Mouse (Mus musculus) embryonic facial prominence, embryonic 15.5 days (tissue): ENCODE measurements at regions not wholly inside any gene's neighbourhood (a gene's known extent, or its start where the extent isn't known, plus 50 kb on each side); places are given as distances from the start of the nearest gene placed in this dataset. TPM values are rescaled to one million over a fixed set of nuclear protein-coding genes. Genes with fewer than 3 reads are reported as not detected.

Experiments
- ATAC-seq: fragments of 200-750 bp; cut with Nextera tagmentation; 2 replicates; pipeline ENCODE4 v1.8.0; 2017; ENCODE audit warnings: low read depth, moderate TSS enrichment; ENCODE audit not compliant: insufficient number of reproducible peaks, low FRiP score, low TSS enrichment
- H3K27ac ChIP-seq: fragments of 300-500 bp; sonication (generic); replicated peaks from 2 replicates; pipeline ENCODE4 v1.5.1; 2015; ENCODE audit warnings: mild to moderate bottlenecking, inconsistent platforms
- H3K27me3 ChIP-seq: fragments of 300-500 bp; sonication (generic); 2 replicates; pipeline ENCODE4 v1.6.1; 2015; ENCODE audit warnings: inconsistent platforms
- H3K36me3 ChIP-seq: fragments of 300-500 bp; sonication (generic); 2 replicates; pipeline ENCODE4 v1.6.1; 2015; ENCODE audit warnings: mild to moderate bottlenecking, inconsistent platforms
- H3K4me1 ChIP-seq: fragments of 300-500 bp; sonication (generic); 2 replicates; pipeline ENCODE4 v1.6.1; 2015; ENCODE audit warnings: inconsistent platforms
- H3K4me2 ChIP-seq: fragments of 300-500 bp; sonication (generic); replicated peaks from 2 replicates; pipeline ENCODE4 v1.6.1; 2015; ENCODE audit warnings: mild to moderate bottlenecking, inconsistent platforms
- H3K4me3 ChIP-seq: fragments of 300-500 bp; sonication (generic); replicated peaks from 2 replicates; pipeline ENCODE4 v1.5.1; 2015; ENCODE audit warnings: mild to moderate bottlenecking, inconsistent platforms
- H3K9ac ChIP-seq: fragments of 300-500 bp; sonication (generic); 2 replicates; pipeline ENCODE4 v1.6.1; 2015; ENCODE audit warnings: inconsistent platforms
- H3K9me3 ChIP-seq: fragments of 300-500 bp; sonication (generic); replicated peaks from 2 replicates; pipeline ENCODE4 v1.6.1; 2016; ENCODE audit warnings: inconsistent platforms
- WGBS: fragments of 180-500 bp; shearing (Covaris S2); methylation state at CpG from one replicate; pipeline ENCODE4 v1.1.7; 2015; 5-methylcytosine and 5-hydroxymethylcytosine counted together
- microRNA-seq: library from miRNA; unstranded; fragments of <30 nt; microRNA quantifications from one replicate; pipeline ENCODE4, GENCODE M21; 2016; ENCODE audit warnings: borderline number of aligned reads

DNA sequence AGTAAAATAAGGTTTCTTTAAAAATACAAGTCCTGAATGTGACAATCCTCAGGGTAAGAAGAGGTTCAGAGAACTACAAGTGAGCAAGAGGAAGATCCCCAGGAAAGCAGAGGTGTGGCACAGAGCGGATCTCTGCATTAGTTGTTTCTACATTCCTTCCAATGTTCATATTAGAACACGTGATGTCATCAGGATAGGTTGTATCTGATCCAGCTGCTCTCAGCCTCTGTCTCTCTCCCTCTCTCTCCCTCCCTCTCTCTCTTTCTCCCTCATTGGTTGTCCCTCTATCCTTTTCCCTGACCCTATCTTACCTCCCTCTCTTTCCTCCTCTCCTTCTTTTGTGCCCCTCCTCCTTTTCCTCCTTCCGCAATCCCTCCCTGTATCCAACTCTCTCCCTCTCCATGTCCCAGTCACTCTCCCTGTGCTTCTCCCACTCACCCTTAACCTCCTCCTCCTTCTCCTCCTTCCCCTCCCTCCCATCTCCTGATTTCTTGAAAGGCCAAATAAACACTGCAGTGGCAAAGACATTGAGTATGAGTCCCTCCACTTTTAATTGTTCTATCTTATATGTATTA lies 243.5 kb downstream of the Atp6ap1l start:
- Histone ChIP-seq H3K4me2 (no peak overlapping the region), H3K36me3 (no peaks in the 10 kb centered on the region), H3K4me1 (no peaks in the 10 kb centered on the region), H3K4me3 (no peak overlapping the region), H3K9me3 (no peaks in the 10 kb centered on the region), H3K27ac (no peak overlapping the region), H3K27me3 (no peaks in the 10 kb centered on the region), H3K9ac (no peak overlapping the region)
- no peak for ATAC-seq
- WGBS = 68% methylated on average over 3 of the region's 3 CpGs

DNA sequence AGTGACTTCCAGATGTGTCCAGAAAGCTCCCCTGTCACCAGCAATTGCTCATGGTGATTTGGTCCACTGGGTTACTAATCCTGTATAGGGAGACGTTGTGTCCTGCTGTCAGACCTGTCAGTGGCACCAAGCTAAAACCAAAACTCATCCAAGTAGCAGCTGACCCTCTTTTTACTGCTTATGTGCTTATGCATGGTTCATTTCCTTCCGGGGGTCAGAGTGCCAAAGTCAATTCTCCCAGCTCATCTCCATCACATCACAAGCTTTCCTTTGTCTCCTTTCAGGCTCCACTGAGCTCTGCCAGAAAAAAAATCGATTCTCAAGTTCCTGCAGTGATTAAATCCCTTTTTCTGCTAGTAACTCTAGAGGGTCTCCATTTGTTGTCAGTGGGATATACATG lies 244.2 kb downstream of the Atp6ap1l start:
- 14% methylated on average over 3 of the region's 3 CpGs for WGBS
- no peaks in the 10 kb centered on the region for H3K36me3 ChIP-seq
- H3K4me1 ChIP-seq = no peaks in the 10 kb centered on the region
- no peak overlapping the region for H3K9ac ChIP-seq
- no peaks in the 10 kb centered on the region for H3K27me3 ChIP-seq
- no peak overlapping the region for H3K4me3 ChIP-seq
- H3K27ac ChIP-seq = no peak overlapping the region
- no peak overlapping the region for H3K4me2 ChIP-seq
- ATAC-seq = no peak
- no peaks in the 10 kb centered on the region for H3K9me3 ChIP-seq

DNA sequence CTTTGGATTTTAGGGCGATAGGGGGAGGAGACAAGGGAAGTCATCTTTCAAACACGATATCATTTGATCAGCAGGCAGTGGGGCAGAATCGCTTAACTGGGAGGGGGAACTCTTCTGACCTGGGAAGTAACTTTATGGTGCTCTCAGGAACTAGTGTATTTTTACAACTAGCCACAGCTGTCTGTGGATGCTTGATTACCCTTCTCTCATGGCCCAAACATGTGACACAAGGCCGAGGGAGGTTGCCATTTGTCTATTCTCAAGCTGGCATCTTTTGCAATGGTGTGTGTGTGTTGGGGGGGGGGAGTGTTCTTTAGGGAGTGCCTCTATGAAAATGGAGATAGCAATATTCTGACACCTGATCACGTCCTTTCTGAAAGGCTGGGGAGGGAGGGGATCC lies 246.1 kb downstream of the Atp6ap1l start:
- H3K27me3 ChIP-seq = no peaks in the 10 kb centered on the region
- H3K4me3 ChIP-seq = no peak overlapping the region
- WGBS = 83% methylated on average over 5 of the region's 5 CpGs
- H3K27ac ChIP-seq = no peak overlapping the region
- no peaks in the 10 kb centered on the region for H3K9me3 ChIP-seq
- no peaks in the 10 kb centered on the region for H3K36me3 ChIP-seq
- H3K4me2 ChIP-seq = no peak overlapping the region
- H3K4me1 ChIP-seq = no peaks in the 10 kb centered on the region
- H3K9ac ChIP-seq = no peak overlapping the region
- ATAC-seq = no peak

DNA sequence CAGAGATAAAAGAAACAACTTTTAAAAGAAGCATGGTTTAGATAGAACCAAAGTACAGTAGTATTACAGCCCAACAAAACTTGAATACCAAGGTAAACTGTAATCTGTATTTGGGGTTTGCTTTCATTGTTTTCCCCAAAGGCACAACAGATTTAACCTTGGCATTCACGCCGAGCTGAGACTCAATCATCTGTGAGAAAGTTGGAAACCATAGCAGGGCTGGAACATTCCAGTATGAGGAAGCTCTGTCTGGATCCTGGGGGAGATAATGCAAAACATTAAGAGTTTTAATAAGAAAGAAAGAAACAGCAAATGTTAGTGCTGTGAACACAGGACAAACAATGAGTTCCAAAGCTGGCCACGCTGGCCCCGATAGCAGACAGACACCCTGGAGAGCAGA lies 258.8 kb downstream of the Atp6ap1l start:
- Histone ChIP-seq H3K4me3 (no peak overlapping the region), H3K27ac (0 out of 2 replicates have a peak overlapping the region, but pooled peaks have one; percentile 44), H3K9me3 (no peaks in the 10 kb centered on the region), H3K36me3 (no peaks in the 10 kb centered on the region), H3K4me1 (peaks cover 11% of the 10 kb centered on the region), H3K9ac (no peak overlapping the region), H3K27me3 (no peaks in the 10 kb centered on the region), H3K4me2 (no peak overlapping the region)
- no peak for ATAC-seq
- WGBS = 19% methylated on average over 4 of the region's 4 CpGs

DNA sequence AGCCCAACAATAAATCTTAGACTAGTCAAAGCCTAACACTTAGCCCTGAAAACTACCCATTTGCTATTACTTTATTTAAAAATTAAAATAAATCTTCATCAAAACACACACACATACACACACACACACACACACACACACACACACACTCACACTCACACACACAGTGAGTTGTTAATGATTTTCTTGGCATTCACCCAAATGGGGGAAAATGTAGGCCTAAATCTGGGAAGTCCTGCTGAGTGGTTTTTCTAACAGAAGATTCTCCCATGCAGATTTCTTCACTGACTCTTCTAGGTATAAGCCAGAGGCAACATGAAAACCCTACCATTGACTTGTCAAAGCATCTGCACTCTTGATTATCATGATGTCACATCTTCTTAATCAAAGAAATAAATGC lies 260.9 kb downstream of the Atp6ap1l start:
- Histone ChIP-seq H3K4me3 (no peak overlapping the region), H3K36me3 (no peaks in the 10 kb centered on the region)

DNA sequence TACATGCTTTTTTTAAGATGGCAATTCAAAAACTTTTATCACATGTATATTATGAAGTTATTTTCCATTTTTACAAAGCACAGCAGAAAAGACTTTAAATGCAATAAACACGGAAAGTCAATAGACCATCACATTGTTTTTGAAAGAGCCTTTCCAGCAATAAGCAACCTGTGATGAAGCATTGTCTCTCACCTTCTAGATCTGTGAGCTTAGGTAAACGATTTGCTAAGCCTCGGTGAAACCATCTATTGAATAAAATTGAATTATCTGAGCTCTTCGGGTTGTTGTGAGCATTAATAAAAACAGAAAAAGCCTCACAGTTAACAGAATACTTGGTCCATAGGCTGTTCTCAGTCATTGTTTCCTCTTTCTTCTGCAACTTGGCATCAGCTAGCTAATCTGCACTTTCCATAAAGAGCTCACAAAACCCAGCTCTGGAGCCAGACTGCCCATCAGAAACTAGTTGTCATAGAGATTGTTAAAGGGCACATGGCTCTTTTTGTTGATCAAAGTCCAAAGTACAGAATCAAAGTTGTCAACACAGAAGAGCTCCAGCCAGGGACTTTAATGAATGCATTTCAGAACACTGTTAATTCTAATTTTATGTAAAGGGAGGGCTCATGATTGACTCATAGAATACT lies 261.5 kb downstream of the Atp6ap1l start:
- peaks cover 11% of the 10 kb centered on the region for H3K4me1 ChIP-seq
- no peak overlapping the region; the same call in 1 of the 2 replicates for H3K27ac ChIP-seq
- WGBS = 58% methylated on average over 4 of the region's 4 CpGs
- no peaks in the 10 kb centered on the region for H3K27me3 ChIP-seq
- no peak overlapping the region for H3K9ac ChIP-seq
- H3K9me3 ChIP-seq = no peaks in the 10 kb centered on the region
- H3K4me3 ChIP-seq = no peak overlapping the region
- ATAC-seq = no peak
- H3K4me2 ChIP-seq = no peak overlapping the region
- no peaks in the 10 kb centered on the region for H3K36me3 ChIP-seq

More for the DNA sequence above, 260.9 kb downstream of the Atp6ap1l start:
- ATAC-seq = no peak
- H3K27ac ChIP-seq = no peak overlapping the region
- H3K27me3 ChIP-seq = no peaks in the 10 kb centered on the region
- no peak overlapping the region for H3K9ac ChIP-seq
- no peak overlapping the region for H3K4me2 ChIP-seq
- H3K9me3 ChIP-seq = no peaks in the 10 kb centered on the region
- H3K4me1 ChIP-seq = peaks cover 11% of the 10 kb centered on the region

DNA sequence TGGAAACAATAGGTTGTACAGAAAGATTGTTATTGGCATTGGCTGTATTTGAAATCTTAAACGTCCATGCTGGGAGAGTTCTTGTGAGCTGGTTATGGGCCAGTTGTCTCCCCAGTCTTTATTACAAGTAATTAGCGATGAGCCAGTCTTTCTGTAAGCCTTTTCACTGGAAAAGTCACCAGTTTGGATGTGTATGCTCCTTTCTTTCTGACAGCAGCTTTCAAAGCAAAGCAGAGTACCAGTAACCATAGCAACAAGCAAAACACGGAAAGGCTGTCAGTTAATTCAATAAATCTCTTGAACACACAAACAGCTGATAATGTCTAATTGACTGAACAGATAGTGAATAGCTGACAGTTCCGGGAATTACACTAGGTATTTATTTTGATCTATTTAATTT lies 262.0 kb downstream of the Atp6ap1l start:
- Histone ChIP-seq H3K4me1 (peaks cover 11% of the 10 kb centered on the region), H3K4me2 (no peak overlapping the region), H3K36me3 (no peaks in the 10 kb centered on the region), H3K9ac (no peak overlapping the region), H3K27ac (0 out of 2 replicates have a peak overlapping the region, but pooled peaks have one; percentile 11), H3K27me3 (no peaks in the 10 kb centered on the region), H3K4me3 (no peak overlapping the region), H3K9me3 (no peaks in the 10 kb centered on the region)
- no peak for ATAC-seq
- WGBS = 52% methylated on average over 4 of the region's 4 CpGs

DNA sequence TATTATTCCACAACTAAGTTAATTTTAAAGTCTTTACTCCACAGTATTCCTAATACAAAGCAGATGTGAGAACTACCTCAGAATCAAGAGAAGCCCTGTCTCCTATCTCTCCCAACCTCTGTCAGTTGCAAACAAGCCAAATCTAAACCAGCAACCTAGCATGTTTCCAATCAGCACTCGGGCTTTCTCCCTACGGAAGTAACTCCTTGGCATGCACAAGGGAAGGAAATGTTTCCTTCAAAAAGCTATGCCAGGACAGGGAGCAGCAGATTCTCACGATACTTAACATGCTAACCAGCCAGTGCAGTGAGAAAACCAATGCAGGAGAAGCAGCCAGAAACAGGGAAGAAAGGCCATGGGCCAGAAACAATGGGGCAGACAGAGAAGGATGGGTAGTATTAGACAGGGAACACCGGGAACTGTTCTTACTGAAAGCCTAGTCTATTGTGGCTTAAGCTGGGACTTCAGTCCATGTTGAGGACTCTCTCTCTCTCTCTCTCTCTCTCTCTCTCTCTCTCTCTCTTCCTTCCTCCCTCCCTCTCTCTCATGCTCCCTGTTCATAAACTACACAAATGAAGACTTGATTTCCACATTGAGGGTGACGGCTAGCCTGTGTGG lies 262.8 kb downstream of the Atp6ap1l start:
- 45% methylated on average over 5 of the region's 5 CpGs for WGBS

More for the DNA sequence above, 262.8 kb downstream of the Atp6ap1l start:
- Histone ChIP-seq H3K27me3 (no peaks in the 10 kb centered on the region), H3K4me2 (no peak overlapping the region), H3K4me1 (peaks cover 11% of the 10 kb centered on the region), H3K36me3 (no peaks in the 10 kb centered on the region), H3K4me3 (no peak overlapping the region), H3K9ac (no peak overlapping the region), H3K9me3 (no peaks in the 10 kb centered on the region), H3K27ac (peak overlapping the region; percentile 59; the same call in 1 of the 2 replicates)
- peak; percentile 47; the same call in 1 of the 2 replicates for ATAC-seq

Small RNAs in the stretch of these regions (microRNA-seq; reads per million reads assigned to microRNA genes)
- gene Gm44338 = not detected
